Mouse (Mus musculus) hindbrain, embryonic 15.5 days (tissue): ENCODE measurements around the gene Synpo2. TPM values are rescaled to one million over a fixed set of nuclear protein-coding genes. Genes with fewer than 3 reads are reported as not detected.

Source experiments
- ATAC-seq: fragments of 200-750 bp; cut with Nextera tagmentation; 2 replicates; pipeline ENCODE4 v1.8.0; 2017; ENCODE audit warnings: low read depth, moderate number of reproducible peaks, moderate TSS enrichment; ENCODE audit not compliant: low FRiP score
- H3K27ac ChIP-seq: fragments of 300-500 bp; sonication (generic); replicated peaks from 2 replicates; pipeline ENCODE4 v1.5.1; 2015; ENCODE audit warnings: mild to moderate bottlenecking, inconsistent platforms
- H3K27me3 ChIP-seq: fragments of 300-500 bp; sonication (generic); 2 replicates; pipeline ENCODE4 v1.6.1; 2015; ENCODE audit warnings: control low read depth, inconsistent platforms
- H3K36me3 ChIP-seq: fragments of 300-500 bp; sonication (generic); 2 replicates; pipeline ENCODE4 v1.6.1; 2015; ENCODE audit warnings: control low read depth, inconsistent platforms
- H3K4me1 ChIP-seq: fragments of 300-500 bp; sonication (generic); replicated peaks from 2 replicates; pipeline ENCODE4 v1.6.1; 2015; ENCODE audit warnings: control low read depth, inconsistent platforms
- H3K4me2 ChIP-seq: fragments of 300-500 bp; sonication (generic); 2 replicates; pipeline ENCODE4 v1.6.1; 2015; ENCODE audit warnings: moderate library complexity, mild to moderate bottlenecking, inconsistent platforms
- H3K4me3 ChIP-seq: fragments of 300-500 bp; sonication (generic); 2 replicates; pipeline ENCODE4 v1.5.1; 2015; ENCODE audit warnings: mild to moderate bottlenecking, inconsistent platforms
- H3K9ac ChIP-seq: fragments of 300-500 bp; sonication (generic); 2 replicates; pipeline ENCODE4 v1.6.1; 2015; ENCODE audit warnings: inconsistent platforms
- H3K9me3 ChIP-seq: fragments of 300-500 bp; sonication (generic); 2 replicates; pipeline ENCODE4 v1.6.1; 2016; ENCODE audit warnings: control low read depth, inconsistent platforms
- WGBS: fragments of 180-500 bp; shearing (Covaris S2); methylation state at CpG from one replicate; pipeline ENCODE4 v1.1.7; 2015; 5-methylcytosine and 5-hydroxymethylcytosine counted together
- polyA plus RNA-seq: library from polyadenylated mRNA; unstranded; fragments of >200 nt; fragmentation: Nextera tagmentation; extraction: Ambion mirVana; gene quantifications from 2 replicates; pipeline ENCODE4 v1.2.1, GENCODE M21; 2015

Synpo2 gene
- polyA plus RNA-seq, 1 experiment from 2014 or later: 0.97 TPM

- Histone ChIP-seq H3K4me2 (no peak overlapping the region), H3K27me3 (no peaks in the 10 kb centered on the region), H3K9me3 (no peaks in the 10 kb centered on the region), H3K36me3 (no peaks in the 10 kb centered on the region), H3K27ac (no peak overlapping the region), H3K4me1 (no peaks in the 10 kb centered on the region), H3K4me3 (no peak overlapping the region), H3K9ac (no peak overlapping the region)
- no peak for ATAC-seq
- WGBS: 90% methylated on average over 21 of the region's 21 CpGs
Observed at GRCm38 (mm10) chr3:123122151-123123030, 113.6 kb downstream of the Synpo2 start.

DNA sequence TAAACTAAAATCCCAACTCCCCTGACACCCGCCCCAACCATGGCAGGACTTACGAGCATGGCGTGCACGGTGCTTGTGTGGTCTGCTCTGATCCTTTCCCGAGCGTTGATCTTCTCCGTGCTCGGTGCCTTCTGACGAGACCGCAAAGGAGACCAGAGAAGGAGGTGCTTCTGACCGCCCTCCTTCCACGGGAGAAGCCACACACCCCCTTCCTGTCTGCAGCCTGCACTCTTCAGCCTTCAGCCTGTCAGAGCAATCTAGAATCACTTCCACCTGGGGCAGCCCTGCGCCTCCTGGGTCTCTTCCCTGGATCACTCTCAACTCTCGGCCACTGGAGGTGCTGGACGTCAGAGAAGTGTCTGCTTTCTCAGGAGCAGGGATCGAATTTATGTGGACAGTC, 119.0 kb downstream of the Synpo2 start:
- 57% methylated on average over 16 of the region's 16 CpGs for WGBS
- Histone ChIP-seq H3K4me1 (peaks cover 6% of the 10 kb centered on the region), H3K9ac (no peak overlapping the region), H3K9me3 (no peaks in the 10 kb centered on the region), H3K27me3 (no peaks in the 10 kb centered on the region), H3K4me3 (no peak overlapping the region), H3K27ac (no peak overlapping the region), H3K36me3 (no peaks in the 10 kb centered on the region), H3K4me2 (no peak overlapping the region)
- no peak; the same call in 1 of the 2 replicates for ATAC-seq

DNA sequence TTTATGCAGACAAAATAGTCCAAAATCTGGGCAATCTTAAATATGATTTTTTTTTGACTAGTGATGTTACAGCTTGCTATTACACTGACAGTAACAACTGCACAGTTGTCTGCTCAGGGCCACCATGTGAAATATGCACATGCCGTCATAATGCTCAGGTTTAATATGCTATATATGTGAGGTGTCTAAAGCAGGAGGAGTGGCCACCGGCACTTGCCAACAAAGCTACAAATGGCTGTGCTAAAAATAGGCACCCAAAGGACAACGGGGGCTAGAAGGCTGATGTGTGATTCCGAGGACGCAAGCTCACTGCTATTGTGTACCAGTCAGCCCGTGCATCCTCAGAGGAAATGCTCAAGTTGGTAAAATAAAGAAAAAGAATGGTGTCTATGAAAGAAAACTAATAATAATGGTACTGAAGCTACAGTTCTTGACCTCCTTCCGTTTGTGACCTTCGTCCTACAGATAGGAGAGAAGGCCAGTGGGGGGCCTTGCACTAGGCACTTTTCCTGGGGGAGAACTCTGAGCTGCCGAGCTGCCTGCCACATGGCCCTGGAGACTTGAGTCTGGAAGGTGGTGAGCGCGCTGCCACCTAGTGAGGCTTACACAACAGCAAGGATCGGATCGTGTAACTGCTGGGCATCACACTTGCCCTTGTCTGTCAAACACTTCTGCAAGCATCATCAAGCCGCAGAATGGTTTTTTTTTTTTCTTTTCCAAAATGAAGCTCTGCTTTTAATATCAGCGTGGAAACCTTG, 120.0 kb downstream of the Synpo2 start:
- WGBS: 21% methylated on average over 15 of the region's 15 CpGs
- H3K4me3 ChIP-seq: peak overlapping the region; percentile 14
- H3K4me2 ChIP-seq: peak overlapping the region; percentile 52
- H3K9ac ChIP-seq: no peak overlapping the region
- no peak overlapping the region for H3K27ac ChIP-seq
- H3K4me1 ChIP-seq: peaks cover 6% of the 10 kb centered on the region
- no peaks in the 10 kb centered on the region for H3K27me3 ChIP-seq
- ATAC-seq: 0 out of 2 replicates have a peak, but pooled peaks have one; percentile 45
- H3K36me3 ChIP-seq: no peaks in the 10 kb centered on the region
- no peaks in the 10 kb centered on the region for H3K9me3 ChIP-seq

DNA sequence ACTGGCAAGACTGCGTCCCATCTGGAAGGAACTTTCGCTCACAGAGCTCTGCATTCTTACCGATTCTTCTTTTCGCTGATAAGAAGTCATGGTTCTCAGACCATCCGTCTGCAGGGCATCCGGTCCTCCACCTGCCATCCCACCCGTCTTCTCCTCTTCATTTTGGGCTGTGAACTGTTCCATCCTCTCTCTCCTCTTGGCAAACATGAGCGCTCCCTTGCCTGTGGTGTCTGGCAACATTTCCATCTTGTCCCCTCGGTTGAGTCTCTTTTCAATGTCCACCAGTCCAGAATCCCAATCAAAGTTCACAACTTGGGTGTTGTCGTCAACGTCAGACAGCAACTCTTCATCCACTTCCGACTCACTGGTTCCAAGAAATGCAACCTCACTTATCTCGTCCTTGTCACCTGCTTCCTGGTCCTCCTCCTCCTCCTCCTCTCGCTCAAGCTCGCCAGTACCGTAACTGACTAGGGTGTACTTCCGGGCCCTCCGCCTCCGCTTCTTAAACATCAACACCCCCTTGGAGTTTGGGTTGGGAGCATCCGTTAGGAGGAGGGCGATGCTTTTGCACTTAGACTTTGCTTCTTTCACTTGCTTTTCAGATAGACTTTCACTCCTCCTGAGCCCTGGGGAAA, 121.8 kb downstream of the Synpo2 start:
- Histone ChIP-seq H3K9me3 (no peaks in the 10 kb centered on the region), H3K4me2 (no peak overlapping the region), H3K4me1 (peaks cover 6% of the 10 kb centered on the region), H3K36me3 (no peaks in the 10 kb centered on the region), H3K27me3 (no peaks in the 10 kb centered on the region), H3K4me3 (no peak overlapping the region), H3K9ac (no peak overlapping the region), H3K27ac (no peak overlapping the region)
- no peak for ATAC-seq
- 91% methylated on average over 21 of the region's 21 CpGs for WGBS

- Histone ChIP-seq H3K36me3 (no peaks in the 10 kb centered on the region), H3K4me2 (no peak overlapping the region), H3K27me3 (no peaks in the 10 kb centered on the region), H3K9ac (no peak overlapping the region), H3K4me1 (peaks cover 6% of the 10 kb centered on the region), H3K27ac (no peak overlapping the region), H3K9me3 (no peaks in the 10 kb centered on the region), H3K4me3 (no peak overlapping the region)
- ATAC-seq: no peak
- WGBS: 94% methylated on average over 11 of the region's 11 CpGs
Observed at GRCm38 (mm10) chr3:123112781-123113180, 123.2 kb downstream of the Synpo2 start.

DNA sequence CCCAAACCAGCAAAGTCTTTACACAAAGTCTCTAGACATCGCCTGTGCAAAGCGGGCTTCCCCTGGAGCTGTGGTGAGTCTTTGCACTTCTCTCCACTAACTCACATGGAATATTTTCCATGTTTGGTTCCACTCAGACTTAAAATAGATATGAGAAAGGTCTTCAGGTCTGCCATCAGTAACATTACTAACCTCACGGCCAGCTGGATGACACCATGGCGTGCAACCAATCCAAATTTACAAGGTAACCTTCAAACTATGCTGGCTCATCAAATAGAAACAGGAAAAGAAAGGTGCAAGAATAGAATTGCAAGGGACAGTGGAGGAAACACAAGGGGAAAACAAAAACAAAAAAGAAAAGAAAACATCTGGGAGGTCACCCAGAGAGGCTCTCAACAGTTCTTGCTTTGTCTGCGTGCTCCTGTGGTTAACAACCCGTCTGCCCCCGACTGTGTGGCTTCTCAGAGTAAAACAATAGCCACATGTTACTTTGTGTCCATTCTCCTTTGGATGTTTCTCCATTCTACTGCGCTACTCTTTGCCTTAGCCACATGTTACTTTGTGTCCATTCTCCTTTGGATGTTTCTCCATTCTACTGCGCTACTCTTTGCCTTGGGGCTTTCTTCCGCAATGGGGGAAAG, 124.8 kb downstream of the Synpo2 start:
- H3K4me3 ChIP-seq: no peak overlapping the region
- no peak for ATAC-seq
- 45% methylated on average over 10 of the region's 10 CpGs for WGBS
- H3K27ac ChIP-seq: no peak overlapping the region
- H3K36me3 ChIP-seq: no peaks in the 10 kb centered on the region
- H3K9me3 ChIP-seq: no peaks in the 10 kb centered on the region
- no peak overlapping the region for H3K9ac ChIP-seq
- no peaks in the 10 kb centered on the region for H3K27me3 ChIP-seq
- H3K4me1 ChIP-seq: peaks cover 5% of the 10 kb centered on the region
- no peak overlapping the region for H3K4me2 ChIP-seq

DNA sequence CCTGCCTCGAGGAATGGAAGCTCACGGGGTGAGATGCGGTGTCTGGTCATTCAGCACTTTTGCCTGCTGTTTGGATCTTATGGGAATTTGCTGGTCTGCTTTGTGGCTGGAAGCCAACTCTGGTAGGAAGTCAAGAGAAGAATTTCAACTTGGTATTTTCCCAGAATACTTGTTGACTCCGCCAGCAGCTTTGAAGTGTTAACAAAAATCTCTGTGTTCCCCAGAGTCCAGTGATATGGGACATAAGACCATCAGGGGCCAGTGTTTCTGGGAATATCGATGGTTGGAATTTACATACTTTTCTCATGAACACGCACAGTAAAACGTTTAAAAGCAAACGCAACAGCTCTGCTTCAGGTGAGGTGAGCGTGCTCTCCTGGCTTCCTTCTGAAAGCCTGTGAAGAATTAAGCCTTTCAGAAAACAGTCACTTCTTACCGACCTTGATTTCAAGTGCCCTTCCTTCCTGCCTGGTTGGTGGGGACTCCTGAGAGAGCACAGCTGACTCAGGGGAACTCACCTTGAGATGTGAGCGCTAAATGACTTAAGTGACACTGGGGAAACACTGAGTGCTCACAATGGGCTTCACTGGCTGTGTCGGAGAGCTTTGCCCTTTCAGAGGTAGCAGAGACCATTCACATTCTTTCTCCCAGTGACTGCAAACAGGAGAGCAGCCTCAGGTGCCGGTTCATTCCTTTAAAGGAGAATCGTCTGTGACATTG, 128.0 kb downstream of the Synpo2 start:
- H3K9ac ChIP-seq: no peak overlapping the region
- 72% methylated on average over 14 of the region's 14 CpGs for WGBS
- H3K9me3 ChIP-seq: no peaks in the 10 kb centered on the region
- no peak overlapping the region for H3K4me3 ChIP-seq
- no peak overlapping the region for H3K27ac ChIP-seq
- H3K36me3 ChIP-seq: no peaks in the 10 kb centered on the region
- no peak for ATAC-seq
- no peak overlapping the region for H3K4me2 ChIP-seq
- no peaks in the 10 kb centered on the region for H3K27me3 ChIP-seq
- H3K4me1 ChIP-seq: no peaks in the 10 kb centered on the region

- no peak overlapping the region for H3K9ac ChIP-seq
- H3K36me3 ChIP-seq: no peaks in the 10 kb centered on the region
- no peak for ATAC-seq
- no peaks in the 10 kb centered on the region for H3K9me3 ChIP-seq
- no peak overlapping the region for H3K4me3 ChIP-seq
- H3K27ac ChIP-seq: no peak overlapping the region
- 86% methylated on average over 6 of the region's 6 CpGs for WGBS
- no peak overlapping the region for H3K4me2 ChIP-seq
- no peaks in the 10 kb centered on the region for H3K27me3 ChIP-seq
- H3K4me1 ChIP-seq: no peaks in the 10 kb centered on the region
Observed at GRCm38 (mm10) chr3:123104325-123104724, 131.6 kb downstream of the Synpo2 start.

DNA sequence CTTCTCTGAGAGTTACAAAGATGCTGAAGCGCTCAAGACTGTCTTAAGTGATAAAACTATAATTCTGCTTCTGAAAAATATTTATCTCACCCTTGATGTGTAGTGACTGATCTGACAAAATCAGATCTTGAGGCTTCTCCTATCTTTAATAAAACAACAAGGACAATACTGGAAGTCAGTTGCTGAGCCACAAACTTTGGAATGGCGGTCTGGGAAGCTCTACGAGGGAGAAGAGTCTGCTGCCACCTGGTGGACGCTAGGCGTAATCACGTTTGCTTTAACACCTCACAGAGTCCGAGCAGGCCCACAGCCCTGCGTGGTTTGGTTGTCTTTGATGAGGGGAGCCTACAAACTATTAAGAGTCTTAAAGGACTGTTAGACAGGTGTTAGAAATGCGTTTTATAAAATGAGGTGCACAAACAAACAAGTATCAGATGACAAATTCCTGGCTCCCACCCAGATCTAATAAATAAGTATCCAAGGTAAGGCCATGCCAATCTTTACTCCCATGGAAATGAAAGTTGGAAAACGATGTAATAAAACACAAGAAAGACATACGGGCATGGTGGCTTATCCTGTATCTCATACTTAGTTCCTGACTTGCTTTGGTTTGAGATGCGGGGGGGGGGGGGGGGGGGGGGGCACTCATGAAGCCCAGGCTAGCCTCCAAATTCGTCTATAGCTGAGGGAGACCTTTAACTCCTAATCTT, 132.6 kb downstream of the Synpo2 start:
- H3K27ac ChIP-seq: no peak overlapping the region
- 31% methylated on average over 13 of the region's 13 CpGs for WGBS

GRCm38 (mm10) chr3:123101761-123102160, 134.2 kb downstream of the Synpo2 start:
- H3K4me1 ChIP-seq: no peaks in the 10 kb centered on the region
- WGBS: 97% methylated on average over 2 of the region's 2 CpGs
- H3K4me3 ChIP-seq: no peak overlapping the region
- no peak overlapping the region for H3K9ac ChIP-seq
- H3K27me3 ChIP-seq: no peaks in the 10 kb centered on the region
- no peaks in the 10 kb centered on the region for H3K9me3 ChIP-seq
- no peak for ATAC-seq
- H3K36me3 ChIP-seq: no peaks in the 10 kb centered on the region
- H3K4me2 ChIP-seq: no peak overlapping the region
- H3K27ac ChIP-seq: no peak overlapping the region

More for the DNA sequence above, 132.6 kb downstream of the Synpo2 start:
- no peaks in the 10 kb centered on the region for H3K4me1 ChIP-seq
- H3K9me3 ChIP-seq: no peaks in the 10 kb centered on the region
- no peak overlapping the region for H3K4me3 ChIP-seq
- no peak overlapping the region for H3K9ac ChIP-seq
- no peaks in the 10 kb centered on the region for H3K36me3 ChIP-seq
- H3K27me3 ChIP-seq: no peaks in the 10 kb centered on the region
- ATAC-seq: peak; percentile 86
- H3K4me2 ChIP-seq: no peak overlapping the region

GRCm38 (mm10) chr3:123095111-123095510, 140.8 kb downstream of the Synpo2 start:
- H3K9me3 ChIP-seq: no peaks in the 10 kb centered on the region
- H3K27ac ChIP-seq: no peak overlapping the region
- no peak overlapping the region for H3K4me2 ChIP-seq
- H3K9ac ChIP-seq: no peak overlapping the region
- no peaks in the 10 kb centered on the region for H3K36me3 ChIP-seq
- no peaks in the 10 kb centered on the region for H3K27me3 ChIP-seq
- no peak overlapping the region for H3K4me3 ChIP-seq
- peaks cover 4% of the 10 kb centered on the region; the same call in 1 of the 2 replicates for H3K4me1 ChIP-seq
- no peak for ATAC-seq
- 100% methylated on average over 2 of the region's 2 CpGs for WGBS
